Mouse (Mus musculus) heart, embryonic 11.5 days (tissue): Measurements from ENCODE around the gene Akap11. TPM values are rescaled to one million over a fixed set of nuclear protein-coding genes. Genes with fewer than 3 reads are reported as not detected.
A peak's percentile ranks its signal among the peaks of the same experiment; 100 is the strongest.

ENCODE experiments used
- ATAC-seq: fragments of 200-750 bp; cut with Nextera tagmentation; replicated peaks from 2 replicates; pipeline ENCODE4 v1.8.0; 2017; ENCODE audit warnings: moderate library complexity; ENCODE audit not compliant: insufficient number of reproducible peaks, low FRiP score, low TSS enrichment
- H3K27ac ChIP-seq: fragments of 300-500 bp; sonication (generic); 2 replicates; pipeline ENCODE4 v1.5.1; 2014; ENCODE audit warnings: mild to moderate bottlenecking, low read depth, low read length
- H3K27me3 ChIP-seq: fragments of 300-500 bp; sonication (generic); 2 replicates; pipeline ENCODE4 v1.6.1; 2014; ENCODE audit warnings: mild to moderate bottlenecking, low read length, mixed read lengths; ENCODE audit not compliant: control insufficient read depth, insufficient read depth
- H3K36me3 ChIP-seq: fragments of 300-500 bp; sonication (generic); 2 replicates; pipeline ENCODE4 v1.6.1; 2014; ENCODE audit warnings: mild to moderate bottlenecking, low read length, moderate library complexity, mixed read lengths; ENCODE audit not compliant: control insufficient read depth, insufficient read depth
- H3K4me1 ChIP-seq: fragments of 300-500 bp; sonication (generic); 2 replicates; pipeline ENCODE4 v1.6.1; 2014; ENCODE audit warnings: low read length; ENCODE audit not compliant: control insufficient read depth, insufficient read depth
- H3K4me2 ChIP-seq: fragments of 300-500 bp; sonication (generic); 2 replicates; pipeline ENCODE4 v1.6.1; 2014; ENCODE audit warnings: mild to moderate bottlenecking, moderate library complexity
- H3K4me3 ChIP-seq: fragments of 300-500 bp; sonication (generic); 2 replicates; pipeline ENCODE4 v1.5.1; 2014; ENCODE audit warnings: low read depth, low read length
- H3K9ac ChIP-seq: fragments of 300-500 bp; sonication (generic); 2 replicates; pipeline ENCODE4 v1.6.1; 2014; ENCODE audit warnings: mild to moderate bottlenecking, low read depth, low read length, moderate library complexity
- H3K9me3 ChIP-seq: fragments of 300-500 bp; sonication (generic); replicated peaks from 2 replicates; pipeline ENCODE4 v1.6.1; 2016; ENCODE audit warnings: low read length; ENCODE audit not compliant: control insufficient read depth
- WGBS: fragments of 180-500 bp; shearing (Covaris S2); extraction: QIAGEN DNeasy Blood & Tissue Kit; methylation state at CpG from one replicate; pipeline ENCODE4 v1.1.7; 2014; ENCODE audit not compliant: insufficient replicate concordance; 5-methylcytosine and 5-hydroxymethylcytosine counted together
- polyA plus RNA-seq: library from polyadenylated mRNA; unstranded; fragments of >200 nt; fragmentation: Nextera tagmentation; extraction: Ambion mirVana; gene quantifications from 2 replicates; pipeline ENCODE4 v1.2.1, GENCODE M21; 2014

The Akap11 gene
- polyA plus RNA-seq, result 11.9 and 12.7 TPM in 2 replicates

DNA sequence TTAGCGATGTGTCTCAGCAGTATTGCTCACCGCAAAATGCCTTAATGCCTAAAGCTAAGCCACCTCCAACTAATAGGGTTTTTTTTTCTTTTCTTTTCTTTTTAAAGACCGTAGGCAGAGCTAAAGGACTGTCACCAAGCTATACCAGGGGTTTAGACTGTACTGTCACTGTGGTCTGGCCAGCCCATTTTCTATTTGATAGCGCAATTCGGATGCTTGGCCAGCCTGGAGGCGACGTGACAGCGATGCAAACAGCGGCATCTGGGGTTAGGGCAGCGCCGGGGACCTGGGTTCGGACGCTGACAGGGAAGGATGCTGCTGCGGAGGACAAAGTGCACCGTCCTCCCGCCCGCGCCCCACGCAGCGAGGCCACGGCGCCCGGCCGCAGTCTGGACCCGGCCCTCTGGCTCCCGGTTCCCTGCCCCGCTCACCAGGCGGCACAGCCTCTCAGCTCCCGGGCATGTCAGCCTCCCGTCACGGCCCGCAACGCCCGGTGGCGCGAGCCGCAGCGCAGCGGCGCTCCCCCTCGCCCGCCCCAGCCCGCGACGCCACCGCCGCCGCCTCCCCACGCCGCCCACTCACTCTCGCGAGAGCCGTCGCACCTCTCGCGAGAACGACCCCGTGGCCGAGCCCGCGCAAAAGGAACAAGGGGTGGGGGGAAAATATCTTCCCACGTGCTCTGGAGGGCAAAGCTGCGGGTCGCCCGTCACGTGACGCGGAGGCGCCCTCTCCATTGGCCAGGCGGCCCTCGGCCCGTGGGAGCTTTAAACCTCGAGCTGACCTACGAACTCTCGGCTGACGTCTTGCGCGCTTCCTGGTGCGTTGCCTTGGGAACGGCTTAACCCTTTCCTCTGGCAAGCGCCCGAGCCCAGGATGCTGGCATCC is at the start of gene Akap11:
Gene Akap11 (minus strand): TSS at position 528 of the 885 bp plus-strand sequence.
- Histone ChIP-seq H3K4me2 (peak within 1 kb of the TSS; percentile 70), H3K4me1 (peaks cover 19% of the 10 kb centered on the region), H3K27ac (peak within 1 kb of the TSS; percentile 87), H3K4me3 (peak within 1 kb of the TSS; percentile 91), H3K9ac (peak within 1 kb of the TSS; percentile 95), H3K9me3 (no peaks in the 10 kb centered on the region), H3K36me3 (no peaks in the 10 kb centered on the region), H3K27me3 (no peaks in the 10 kb centered on the region)
- WGBS, result under 1% methylated on average over 77 of the region's 82 CpGs
- ATAC-seq, result peak; percentile 93

DNA sequence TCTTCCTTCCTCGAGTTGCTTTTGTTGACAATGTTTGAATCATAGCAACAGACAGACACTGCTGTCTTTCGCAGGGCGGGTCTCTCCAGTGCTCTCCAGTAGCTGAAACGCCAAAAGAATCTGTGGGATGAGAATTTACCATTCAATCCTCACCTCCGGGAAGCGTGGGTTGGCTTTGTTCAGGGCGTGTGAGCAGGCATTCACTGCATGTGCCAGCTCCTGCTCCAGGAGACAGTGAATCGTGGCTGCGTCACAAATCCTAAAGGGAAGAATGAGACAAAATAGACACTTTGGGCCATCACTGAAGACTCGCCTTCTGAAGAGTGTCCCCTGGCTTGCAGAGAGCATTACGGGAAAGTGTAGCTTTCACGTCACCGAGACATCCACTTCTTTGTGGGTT is 47.6 kb upstream of the Akap11 start:
- 90% methylated on average over 13 of the region's 13 CpGs for WGBS
- Histone ChIP-seq H3K27me3 (no peaks in the 10 kb centered on the region), H3K27ac (no peak overlapping the region), H3K4me3 (no peak overlapping the region), H3K9me3 (no peaks in the 10 kb centered on the region), H3K4me1 (no peaks in the 10 kb centered on the region), H3K9ac (no peak overlapping the region), H3K36me3 (0 out of 2 replicates have a peak, but pooled peaks cover 5% of the 10 kb centered on the region), H3K4me2 (no peak overlapping the region)
- ATAC-seq, result no peak

DNA sequence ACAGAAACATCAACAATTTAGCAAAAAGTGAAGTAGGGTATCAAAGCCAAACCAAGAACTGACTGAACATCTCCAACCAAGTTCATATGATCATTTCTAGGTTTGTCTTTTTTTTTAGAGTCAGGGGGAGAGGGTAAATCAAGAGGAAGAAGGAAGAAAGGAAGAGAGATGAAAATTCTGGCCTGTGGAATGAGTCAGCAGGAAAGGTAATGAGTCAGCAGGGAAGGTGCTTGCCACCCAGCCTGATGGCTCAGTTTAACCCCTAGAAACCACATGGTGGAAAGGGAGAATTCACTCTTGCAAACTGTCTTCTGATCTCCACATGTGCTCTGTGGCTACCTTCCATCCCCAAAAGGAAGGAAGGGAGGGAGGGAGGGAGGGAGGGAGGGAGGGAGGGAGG is 46.6 kb upstream of the Akap11 start:
- no peak overlapping the region for H3K4me3 ChIP-seq
- no peaks in the 10 kb centered on the region for H3K9me3 ChIP-seq
- H3K9ac ChIP-seq, result no peak overlapping the region
- H3K4me2 ChIP-seq, result no peak overlapping the region
- H3K36me3 ChIP-seq, result 0 out of 2 replicates have a peak, but pooled peaks cover 6% of the 10 kb centered on the region
- no peaks in the 10 kb centered on the region for H3K27me3 ChIP-seq
- no peaks in the 10 kb centered on the region for H3K4me1 ChIP-seq
- no peak overlapping the region for H3K27ac ChIP-seq
- no peak for ATAC-seq

DNA sequence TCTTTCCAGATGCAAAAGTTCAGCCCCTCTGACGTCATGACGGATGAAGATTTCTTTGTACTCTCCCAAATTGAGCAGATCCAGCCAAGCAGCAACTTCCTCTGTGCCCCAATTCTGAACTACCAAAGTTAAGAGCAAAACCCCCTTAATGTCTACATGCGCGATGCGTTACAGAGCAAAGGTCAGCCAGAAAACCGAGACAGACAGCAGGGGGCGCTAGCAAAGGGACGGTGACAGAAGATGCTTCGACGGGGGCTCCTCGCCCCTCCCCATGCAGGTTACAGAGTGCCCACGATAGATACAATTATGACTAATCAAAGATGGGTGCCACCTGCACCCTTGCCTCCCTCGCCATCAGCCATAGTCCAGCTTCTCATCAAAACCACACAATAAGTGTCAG is 39.3 kb upstream of the Akap11 start:
- Histone ChIP-seq H3K9ac (no peak overlapping the region), H3K36me3 (peaks cover 2% of the 10 kb centered on the region; the same call in 1 of the 2 replicates), H3K27me3 (no peaks in the 10 kb centered on the region), H3K4me1 (no peaks in the 10 kb centered on the region), H3K4me2 (no peak overlapping the region), H3K9me3 (no peaks in the 10 kb centered on the region), H3K4me3 (no peak overlapping the region), H3K27ac (no peak overlapping the region)
- WGBS, result 67% methylated on average over 13 of the region's 13 CpGs
- ATAC-seq, result no peak

DNA sequence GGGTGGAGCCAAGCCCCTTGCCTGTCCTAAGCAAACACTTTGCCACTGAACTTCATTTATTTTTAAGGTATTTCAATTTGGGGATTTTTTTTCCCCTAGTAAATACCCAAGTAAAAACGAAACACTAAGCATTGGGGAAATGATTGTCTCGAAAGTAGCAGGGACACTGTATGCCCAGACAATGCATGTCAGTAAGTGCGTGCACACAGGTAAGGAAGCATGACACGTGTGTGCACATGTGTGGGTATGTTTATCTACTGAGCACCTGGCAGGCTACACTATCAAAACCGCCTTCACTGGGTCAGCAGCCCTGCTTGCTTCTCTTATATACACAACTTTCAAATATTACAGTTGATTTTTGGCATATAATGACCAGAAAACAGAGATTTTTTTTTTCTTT is 31.8 kb upstream of the Akap11 start:
- WGBS, result 87% methylated on average over 5 of the region's 5 CpGs
- ATAC-seq, result no peak
- no peaks in the 10 kb centered on the region for H3K4me1 ChIP-seq

DNA sequence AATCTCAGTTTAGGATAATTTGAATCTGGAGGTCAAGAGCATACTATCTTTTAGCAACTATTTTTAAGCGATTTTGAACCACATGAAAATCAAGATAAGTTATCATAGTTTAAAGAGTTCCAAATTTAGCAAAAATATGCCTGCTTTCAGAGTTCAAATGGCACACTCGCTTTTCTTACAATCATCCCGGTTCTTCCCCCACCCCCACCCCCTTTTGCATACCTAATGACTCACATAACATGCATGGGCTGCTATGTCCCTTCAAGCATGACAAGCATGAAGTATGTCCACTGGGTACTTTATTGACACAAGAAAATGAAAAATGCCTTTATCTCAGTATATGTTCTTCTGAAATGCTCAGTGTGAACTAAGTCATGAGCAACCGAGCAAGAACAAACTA is 29.8 kb upstream of the Akap11 start:
- Histone ChIP-seq H3K4me1 (no peaks in the 10 kb centered on the region), H3K27ac (no peak overlapping the region), H3K36me3 (no peaks in the 10 kb centered on the region), H3K9ac (no peak overlapping the region), H3K27me3 (no peaks in the 10 kb centered on the region), H3K9me3 (no peaks in the 10 kb centered on the region), H3K4me3 (no peak overlapping the region), H3K4me2 (no peak overlapping the region)
- no peak for ATAC-seq
- WGBS, result 71% methylated on average over 4 of the region's 4 CpGs

More for the DNA sequence above, 31.8 kb upstream of the Akap11 start:
- Histone ChIP-seq H3K9ac (no peak overlapping the region), H3K9me3 (no peaks in the 10 kb centered on the region), H3K36me3 (no peaks in the 10 kb centered on the region; the same call in 1 of the 2 replicates), H3K4me2 (no peak overlapping the region), H3K27ac (no peak overlapping the region), H3K27me3 (no peaks in the 10 kb centered on the region), H3K4me3 (no peak overlapping the region)

DNA sequence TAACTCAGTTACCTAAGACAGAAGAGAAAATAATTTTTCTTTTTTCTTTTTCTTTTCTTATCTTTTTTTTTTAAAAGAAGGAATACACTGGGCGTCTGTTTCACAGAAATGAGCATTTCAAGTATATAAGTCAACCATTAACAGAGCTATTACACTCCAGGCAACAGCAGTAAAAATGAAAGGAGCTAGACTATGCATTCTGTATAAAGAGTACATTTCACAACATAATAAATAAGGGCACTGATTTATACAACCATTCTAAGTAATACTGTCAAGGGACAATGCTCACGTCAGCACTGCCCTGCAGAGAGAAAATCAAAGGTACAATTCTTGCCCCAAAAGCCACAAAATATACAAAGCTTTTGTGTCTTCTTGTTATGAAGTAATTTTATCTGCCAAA is 27.7 kb upstream of the Akap11 start:
- no peaks in the 10 kb centered on the region for H3K9me3 ChIP-seq
- H3K36me3 ChIP-seq, result no peaks in the 10 kb centered on the region
- H3K27ac ChIP-seq, result no peak overlapping the region
- H3K4me2 ChIP-seq, result no peak overlapping the region
- no peaks in the 10 kb centered on the region for H3K27me3 ChIP-seq
- 85% methylated on average over 2 of the region's 2 CpGs for WGBS
- no peaks in the 10 kb centered on the region for H3K4me1 ChIP-seq
- no peak for ATAC-seq
- H3K9ac ChIP-seq, result no peak overlapping the region
- no peak overlapping the region for H3K4me3 ChIP-seq

DNA sequence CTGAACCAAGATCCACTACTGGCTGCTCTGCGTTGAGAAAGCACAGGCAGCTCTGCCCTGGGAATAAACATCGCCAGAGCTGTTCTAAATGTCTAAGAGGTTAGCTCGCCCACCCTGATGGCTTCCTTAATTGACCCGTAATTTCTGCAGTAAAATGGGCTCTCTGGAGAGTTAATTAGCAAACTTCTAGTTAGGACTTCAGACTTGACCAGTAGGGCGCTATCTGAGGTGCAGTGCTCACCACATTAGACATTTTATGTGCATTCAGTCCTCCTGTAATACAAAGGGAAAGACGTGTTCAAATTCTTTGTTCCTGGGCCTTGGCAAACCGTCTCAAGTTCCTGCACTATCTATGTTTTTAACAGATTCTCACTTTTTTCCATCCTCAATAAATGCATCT is 26.6 kb upstream of the Akap11 start:
- no peak overlapping the region for H3K27ac ChIP-seq

DNA sequence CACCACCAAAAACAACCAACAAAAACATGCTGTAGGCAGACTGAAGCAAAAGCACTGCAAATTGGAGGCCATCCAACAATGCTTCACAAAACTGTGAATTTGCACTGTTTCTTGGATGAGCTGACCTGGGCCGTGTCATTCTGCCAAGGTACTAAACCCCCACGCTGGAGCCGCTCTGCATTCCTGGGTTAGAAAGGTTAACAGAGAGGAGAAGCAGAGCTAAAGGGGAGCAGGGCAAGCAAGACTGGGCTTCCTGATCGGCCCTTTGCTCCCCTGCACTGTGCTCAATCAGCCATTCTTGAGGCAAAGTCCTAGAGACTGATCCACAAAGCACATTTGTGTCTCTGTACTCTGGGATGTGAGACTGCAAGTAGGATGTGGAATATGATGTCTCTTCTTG is 25.5 kb upstream of the Akap11 start:
- ATAC-seq, result no peak
- Histone ChIP-seq H3K4me1 (no peaks in the 10 kb centered on the region), H3K36me3 (no peaks in the 10 kb centered on the region), H3K27me3 (no peaks in the 10 kb centered on the region), H3K9ac (no peak overlapping the region), H3K9me3 (no peaks in the 10 kb centered on the region), H3K27ac (no peak overlapping the region), H3K4me3 (no peak overlapping the region), H3K4me2 (no peak overlapping the region)
- WGBS, result 79% methylated on average over 4 of the region's 4 CpGs

More for the DNA sequence above, 26.6 kb upstream of the Akap11 start:
- 85% methylated on average over 7 of the region's 7 CpGs for WGBS
- ATAC-seq, result no peak
- Histone ChIP-seq H3K4me3 (no peak overlapping the region), H3K27me3 (no peaks in the 10 kb centered on the region), H3K4me2 (no peak overlapping the region), H3K9ac (no peak overlapping the region), H3K4me1 (no peaks in the 10 kb centered on the region), H3K9me3 (no peaks in the 10 kb centered on the region), H3K36me3 (no peaks in the 10 kb centered on the region)
